20 mouse cellular contexts compared by ENCODE assay signal in genomic region chr6:119096481-119096880, GRCm38 (mm10).
A peak's percentile ranks its signal among the peaks of the same experiment; 100 is the strongest.
DNase-seq lines count a peak whose midpoint lies in the region; ATAC-seq and TF ChIP-seq lines count a peak whose summit lies in the region.
"Had no signal": no experiment of that assay in that cellular context is flagged by ENCODE, and none has a peak within 500 bp of the region (broad histone marks: within the 10 kb centered on the region; RNA-seq: fewer than 3 reads in every experiment).

No protein-coding gene starts in this region.

- H3K27ac ChIP-seq in forebrain, postnatal 0 days (ENCODE audit: low read depth, low read length): no peak overlapping the region
- no peak overlapping the region for H3K27ac ChIP-seq in forebrain, embryonic 13.5 days
- peak overlapping the region; percentile 74 for H3K27ac ChIP-seq in lung, embryonic 15.5 days
- H3K27ac ChIP-seq: embryonic facial prominence, embryonic 12.5 days; embryonic facial prominence, embryonic 15.5 days; forebrain, embryonic 12.5 days; heart, adult 2 months; heart, embryonic 10.5 days; hindbrain, embryonic 12.5 days; hindbrain, embryonic 15.5 days had no signal

- H3K4me2 ChIP-seq in forebrain, postnatal 0 days (ENCODE audit: low read depth): no peak overlapping the region
- no peak overlapping the region for H3K4me2 ChIP-seq in forebrain, embryonic 13.5 days
- H3K4me2 ChIP-seq in lung, embryonic 15.5 days: no peak overlapping the region
- H3K4me2 ChIP-seq: embryonic facial prominence, embryonic 12.5 days; embryonic facial prominence, embryonic 15.5 days; forebrain, embryonic 12.5 days; hindbrain, embryonic 12.5 days; hindbrain, embryonic 15.5 days had no signal

- no peak overlapping the region for H3K4me3 ChIP-seq in forebrain, postnatal 0 days (ENCODE audit: low read depth, low read length)
- H3K4me3 ChIP-seq in forebrain, embryonic 13.5 days: no peak overlapping the region
- no peak overlapping the region for H3K4me3 ChIP-seq in lung, embryonic 15.5 days
- H3K4me3 ChIP-seq: embryonic facial prominence, embryonic 12.5 days; embryonic facial prominence, embryonic 15.5 days; forebrain, embryonic 12.5 days; heart, adult 2 months; heart, embryonic 10.5 days; hindbrain, embryonic 12.5 days; hindbrain, embryonic 15.5 days had no signal

- TF ChIP-seq CTCF in forebrain, postnatal 0 days (IDR thresholded peaks at IDR 0.05; ENCODE audit: low read depth): no peak

- no peaks in the 10 kb centered on the region for H3K27me3 ChIP-seq in forebrain, postnatal 0 days (ENCODE audit: insufficient read depth, low read length)
- no peaks in the 10 kb centered on the region for H3K27me3 ChIP-seq in forebrain, embryonic 13.5 days
- no peaks in the 10 kb centered on the region for H3K27me3 ChIP-seq in lung, embryonic 15.5 days
- H3K27me3 ChIP-seq: embryonic facial prominence, embryonic 12.5 days; embryonic facial prominence, embryonic 15.5 days; forebrain, embryonic 12.5 days; hindbrain, embryonic 12.5 days; hindbrain, embryonic 15.5 days had no signal

- peak; percentile 55; the same call in 1 of the 2 replicates for ATAC-seq in forebrain, postnatal 0 days
- no peak for ATAC-seq in forebrain, embryonic 13.5 days
- peak; percentile 62 for ATAC-seq in lung, embryonic 15.5 days (ENCODE audit: borderline replicate concordance, extremely low read depth, low FRiP score, low TSS enrichment)
- ATAC-seq: activated CD4-positive, CD25-positive, alpha-beta regulatory T cell, adult 4 months had no signal

- no peaks in the 10 kb centered on the region for H3K36me3 ChIP-seq in forebrain, postnatal 0 days (ENCODE audit: insufficient read depth)
- H3K36me3 ChIP-seq in forebrain, embryonic 13.5 days (ENCODE audit: poor library complexity, severe bottlenecking): no peaks in the 10 kb centered on the region
- H3K36me3 ChIP-seq in lung, embryonic 15.5 days: no peaks in the 10 kb centered on the region
- H3K36me3 ChIP-seq: embryonic facial prominence, embryonic 12.5 days; embryonic facial prominence, embryonic 15.5 days; forebrain, embryonic 12.5 days; hindbrain, embryonic 12.5 days; hindbrain, embryonic 15.5 days had no signal

- no peak overlapping the region for H3K9ac ChIP-seq in forebrain, postnatal 0 days
- H3K9ac ChIP-seq in forebrain, embryonic 13.5 days: no peak overlapping the region
- no peak overlapping the region for H3K9ac ChIP-seq in lung, embryonic 15.5 days
- H3K9ac ChIP-seq: embryonic facial prominence, embryonic 12.5 days; embryonic facial prominence, embryonic 15.5 days; forebrain, embryonic 12.5 days; hindbrain, embryonic 12.5 days; hindbrain, embryonic 15.5 days had no signal

- DNase-seq in cerebellum, adult 9-10 months: peak; percentile 19
- no peak for DNase-seq in cerebellum, postnatal 36 days
- DNase-seq in forebrain, postnatal 0 days: peak; percentile 30
- no peak for DNase-seq in lung, postnatal 4 days
- DNase-seq in lung, postnatal 10 days: peak; percentile 19
- no peak for DNase-seq in lung, adult 18-20 months
- DNase-seq: adrenal gland, adult 8-10 months; adrenal gland, postnatal 25 days; cerebellum, adult 18-20 months; gastrocnemius, postnatal 25 days; heart, adult 2 months had no signal

- H3K4me1 ChIP-seq in forebrain, postnatal 0 days (ENCODE audit: insufficient read depth): no peaks in the 10 kb centered on the region
- 0 out of 2 replicates have a peak, but pooled peaks cover 4% of the 10 kb centered on the region for H3K4me1 ChIP-seq in forebrain, embryonic 13.5 days
- peaks cover 47% of the 10 kb centered on the region for H3K4me1 ChIP-seq in lung, embryonic 15.5 days
- H3K4me1 ChIP-seq: embryonic facial prominence, embryonic 12.5 days; embryonic facial prominence, embryonic 15.5 days had no signal

- no peaks in the 10 kb centered on the region for H3K9me3 ChIP-seq in forebrain, postnatal 0 days (ENCODE audit: low read length)
- no peaks in the 10 kb centered on the region for H3K9me3 ChIP-seq in forebrain, embryonic 13.5 days (replicated peaks)
- no peaks in the 10 kb centered on the region for H3K9me3 ChIP-seq in lung, embryonic 15.5 days
- H3K9me3 ChIP-seq: embryonic facial prominence, embryonic 12.5 days; embryonic facial prominence, embryonic 15.5 days; forebrain, embryonic 12.5 days; heart, embryonic 10.5 days; hindbrain, embryonic 12.5 days; hindbrain, embryonic 15.5 days had no signal

- 67% methylated on average over 7 of the region's 7 CpGs for WGBS in forebrain, postnatal 0 days
- 72% methylated on average over 7 of the region's 7 CpGs for WGBS in forebrain, embryonic 13.5 days
- 44% methylated on average over 7 of the region's 7 CpGs for WGBS in lung, embryonic 15.5 days

Comparison
In these comparisons a context has a peak if more than half of its experiments do, and no peak if none do; other contexts are left out.
1. DNase-seq: peak in cerebellum, adult 9-10 months (single experiment), forebrain, postnatal 0 days (single experiment) and lung, postnatal 10 days (single experiment); none in cerebellum, postnatal 36 days (0 of 2), lung, postnatal 4 days (0 of 2) and lung, adult 18-20 months (0 of 2).